Mouse (Mus musculus) left cerebral cortex, postnatal 10 days (tissue): ENCODE data around the gene Ppid. TPM values are rescaled to one million over a fixed set of nuclear protein-coding genes. Genes with fewer than 3 reads are reported as not detected.

Source experiments
- DNase-seq, 2 experiments: peaks; one replicate each; pipeline ENCODE4 v3.0.0; 2021 to 2022; ENCODE audit warnings: low spot score in 2 of 2, mixed read lengths in 1 of 2; ENCODE audit errors: extremely low spot score in 1 of 2
- intact Hi-C: fragments of 180-260 bp; cut with DNase I; formaldehyde crosslinking; loops from one replicate; pipeline ENCODE4 v1.15.1; 2025
- total RNA-seq, 2 experiments: library from RNA; stranded (reverse); gene quantifications; 2 replicates each; pipeline ENCODE4 v1.2.3; 2021

Ppid gene
- total RNA-seq, 2 experiments from 2014 or later: 66.0 to 68.2 TPM

GRCm38 (mm10) chr3:79628561-79629415, 37.6 kb downstream of the Ppid start, which contains the start of gene 4930579G24Rik:
TSS of gene 4930579G24Rik (plus strand) at chr3:79629079.
- peak; percentile 96 to 98 for DNase-seq
- intact Hi-C loops: no loop called here

GRCm38 (mm10) chr3:79629416-79629730, 38.2 kb downstream of the Ppid start, which contains the start of gene Etfdh:
TSS of gene Etfdh (minus strand) at chr3:79629500.
- intact Hi-C loops: no loop called here
- DNase-seq: peak; percentile 68 to 87

GRCm38 (mm10) chr3:79652129-79652528, 61.0 kb downstream of the Ppid start:
- intact Hi-C loops: no loop called here

More at GRCm38 (mm10) chr3:79652129-79652528, 61.0 kb downstream of the Ppid start:
- DNase-seq: no peak

Other genes with a start within 250 kb of the Ppid start
- 10 to 100 TPM; 21.6 to 23.1 TPM for gene Fnip2, start 23.5 kb upstream of the Ppid start, total RNA-seq
- gene 4930579G24Rik, start 37.7 kb downstream of the Ppid start, total RNA-seq: 1 to 10 TPM; 1.5 to 1.8 TPM
- 10 to 100 TPM; 26.0 to 27.3 TPM for gene Etfdh, start 38.2 kb downstream of the Ppid start, total RNA-seq
- 10 to 100 TPM; 32.1 to 33.5 TPM for gene Rxfp1, start 146.5 kb downstream of the Ppid start, total RNA-seq